In genomic region chr11:98952736-98953135, GRCm38 (mm10) we compare ENCODE assay signal across 10 mouse cellular contexts. TPM values are rescaled to one million over a fixed set of nuclear protein-coding genes. Genes with fewer than 3 reads are reported as not detected.
A peak's percentile ranks its signal among the peaks of the same experiment; 100 is the strongest.
DNase-seq lines count a peak whose midpoint lies in the region; ATAC-seq lines count a peak whose summit lies in the region.
"Had no signal": no experiment of that assay in that cellular context is flagged by ENCODE, and none has a peak within 500 bp of the region (broad histone marks: within the 10 kb centered on the region; RNA-seq: fewer than 3 reads in every experiment).

No protein-coding gene starts in this region.

- WGBS in heart, embryonic 13.5 days: 49% methylated on average over 2 of the region's 2 CpGs
- WGBS in limb, embryonic 12.5 days: 50% methylated on average over 2 of the region's 2 CpGs
- 64% methylated on average over 2 of the region's 2 CpGs for WGBS in midbrain, embryonic 15.5 days

- H3K36me3 ChIP-seq in heart, embryonic 13.5 days: peaks cover 49% of the 10 kb centered on the region
- peaks cover 56% of the 10 kb centered on the region for H3K36me3 ChIP-seq in limb, embryonic 12.5 days
- no peaks in the 10 kb centered on the region for H3K36me3 ChIP-seq in midbrain, embryonic 15.5 days (replicated peaks)
- H3K36me3 ChIP-seq: hindbrain, embryonic 15.5 days had no signal

- DNase-seq in heart, adult 18-20 months: no peak
- DNase-seq in thymus, postnatal 14 days: peak; percentile 35
- DNase-seq in thymus, adult 18-20 months: no peak
- no peak for DNase-seq in cerebellum, postnatal 4 days (ENCODE audit: low spot score in 2 of 2)

- H3K4me1 ChIP-seq in heart, embryonic 13.5 days: peaks cover 87% of the 10 kb centered on the region
- peaks cover 65% of the 10 kb centered on the region for H3K4me1 ChIP-seq in limb, embryonic 12.5 days (replicated peaks)
- H3K4me1 ChIP-seq in midbrain, embryonic 15.5 days: peaks cover 41% of the 10 kb centered on the region

- H3K4me3 ChIP-seq in heart, embryonic 13.5 days: no peak overlapping the region
- H3K4me3 ChIP-seq in limb, embryonic 12.5 days (replicated peaks): no peak overlapping the region
- H3K4me3 ChIP-seq in midbrain, embryonic 15.5 days: no peak overlapping the region
- H3K4me3 ChIP-seq: hindbrain, embryonic 15.5 days; lung, embryonic 15.5 days had no signal

- no peaks in the 10 kb centered on the region for H3K9me3 ChIP-seq in heart, embryonic 13.5 days
- H3K9me3 ChIP-seq in limb, embryonic 12.5 days: no peaks in the 10 kb centered on the region
- no peaks in the 10 kb centered on the region for H3K9me3 ChIP-seq in midbrain, embryonic 15.5 days
- H3K9me3 ChIP-seq: hindbrain, embryonic 15.5 days; lung, embryonic 15.5 days had no signal

- peak overlapping the region; percentile 17; the same call in 1 of the 2 replicates for H3K27ac ChIP-seq in heart, embryonic 13.5 days (replicated peaks)
- H3K27ac ChIP-seq in limb, embryonic 12.5 days: peak overlapping the region; percentile 41
- H3K27ac ChIP-seq in midbrain, embryonic 15.5 days: no peak overlapping the region
- H3K27ac ChIP-seq: hindbrain, embryonic 15.5 days had no signal

- peak overlapping the region; percentile 50 for H3K9ac ChIP-seq in heart, embryonic 13.5 days
- no peak overlapping the region for H3K9ac ChIP-seq in limb, embryonic 12.5 days (replicated peaks)
- no peak overlapping the region for H3K9ac ChIP-seq in midbrain, embryonic 15.5 days
- H3K9ac ChIP-seq: hindbrain, embryonic 15.5 days; lung, embryonic 15.5 days had no signal

- ATAC-seq in heart, embryonic 13.5 days (ENCODE audit: extremely low read depth, insufficient number of reproducible peaks, low FRiP score, low TSS enrichment): no peak
- ATAC-seq in limb, embryonic 12.5 days (ENCODE audit: insufficient number of reproducible peaks, insufficient read depth, low FRiP score, low TSS enrichment, low read depth): no peak
- ATAC-seq in frontal cortex, adult (ENCODE audit: low TSS enrichment): no peak
- no peak for ATAC-seq in midbrain, embryonic 15.5 days (replicated peaks)

- no peaks in the 10 kb centered on the region for H3K27me3 ChIP-seq in heart, embryonic 13.5 days (replicated peaks)
- H3K27me3 ChIP-seq in limb, embryonic 12.5 days: no peaks in the 10 kb centered on the region
- H3K27me3 ChIP-seq in midbrain, embryonic 15.5 days (replicated peaks): no peaks in the 10 kb centered on the region
- H3K27me3 ChIP-seq: hindbrain, embryonic 15.5 days; lung, embryonic 15.5 days had no signal

- no peak overlapping the region for H3K4me2 ChIP-seq in heart, embryonic 13.5 days
- no peak overlapping the region for H3K4me2 ChIP-seq in limb, embryonic 12.5 days
- no peak overlapping the region for H3K4me2 ChIP-seq in midbrain, embryonic 15.5 days
- H3K4me2 ChIP-seq: hindbrain, embryonic 15.5 days; lung, embryonic 15.5 days had no signal

RNA-seq across cellular contexts. Expression of gene Rara, which starts 25.1 kb away (rescaled TPM):
- 27.9 and 28.3 TPM in 2 replicates for polyA plus RNA-seq in heart, embryonic 13.5 days (2015; fragmentation: Nextera tagmentation; extraction: Ambion mirVana)
- total RNA-seq in heart, adult 18-20 months (2021): 10 to 100 TPM in 1 of 2 experiments, 1 to 10 TPM in 1; 8.7 to 10.1 TPM
- polyA plus RNA-seq in limb, embryonic 12.5 days (2016; fragmentation: Nextera tagmentation; extraction: Ambion mirVana): 47.1 TPM in 2 replicates
- 9.7 and 10.5 TPM in 2 replicates for polyA plus RNA-seq in midbrain, embryonic 15.5 days (2015; fragmentation: Nextera tagmentation; extraction: Ambion mirVana)

RNA-seq across cellular contexts. Expression of gene Gjd3, which starts 30.1 kb away (rescaled TPM):
- 1.3 and 3.3 TPM in 2 replicates for polyA plus RNA-seq in heart, embryonic 13.5 days (2015; fragmentation: Nextera tagmentation; extraction: Ambion mirVana)
- under 1 TPM; 0.36 to 0.45 TPM for total RNA-seq in heart, adult 18-20 months (2021)
- 0.51 TPM in 1 of 2 replicates, not detected in the other for polyA plus RNA-seq in limb, embryonic 12.5 days (2016; fragmentation: Nextera tagmentation; extraction: Ambion mirVana)
- polyA plus RNA-seq in midbrain, embryonic 15.5 days (2015; fragmentation: Nextera tagmentation; extraction: Ambion mirVana): 1.4 and 2.4 TPM in 2 replicates

RNA-seq across cellular contexts. Expression of gene Cdc6, which starts 45.1 kb away (rescaled TPM):
- polyA plus RNA-seq in heart, embryonic 13.5 days (2015; fragmentation: Nextera tagmentation; extraction: Ambion mirVana): 21.1 and 22.9 TPM in 2 replicates
- total RNA-seq in heart, adult 18-20 months (2021): under 1 TPM; 0.40 to 0.41 TPM
- polyA plus RNA-seq in limb, embryonic 12.5 days (2016; fragmentation: Nextera tagmentation; extraction: Ambion mirVana): 44.8 and 48.5 TPM in 2 replicates
- 3.9 and 4.2 TPM in 2 replicates for polyA plus RNA-seq in midbrain, embryonic 15.5 days (2015; fragmentation: Nextera tagmentation; extraction: Ambion mirVana)
